Mouse (Mus musculus): ENCODE results near the gene Coro7. TPM values are rescaled to one million over a fixed set of nuclear protein-coding genes. Genes with fewer than 3 reads are reported as not detected.
"Not testable (repeated sequence)": the region's sequence is repeated elsewhere in the genome, so short reads cannot be mapped to it uniquely, and the experiment has no call there.

Coro7 gene
- polyA plus RNA-seq, 1 experiment from 2014 or later: 23.3 TPM

GRCm38 (mm10) chr16:4684457-4684791 lies 4.8 kb upstream of the Coro7 start:
- peaks cover 9% of the 10 kb centered on the region; the same call in 1 of the 2 replicates for H3K4me1 ChIP-seq (ENCODE audit: control insufficient read depth, insufficient read depth, low read length)
- no peaks in the 10 kb centered on the region for H3K27me3 ChIP-seq (ENCODE audit: control insufficient read depth, insufficient read depth, low read length)
- H3K4me3 ChIP-seq (replicated peaks; ENCODE audit: low read depth, low read length): peak overlapping the region; percentile 89
- H3K4me2 ChIP-seq (ENCODE audit: low read length): peak overlapping the region; percentile 94
- H3K9ac ChIP-seq (replicated peaks; ENCODE audit: low read length): peak overlapping the region; percentile 80
- ATAC-seq (ENCODE audit: low FRiP score, low TSS enrichment): no peak
- peaks cover 19% of the 10 kb centered on the region for H3K36me3 ChIP-seq (ENCODE audit: control insufficient read depth, insufficient read depth, low read length)
- H3K27ac ChIP-seq (replicated peaks; ENCODE audit: low read depth, low read length): peak overlapping the region; percentile 50; the same call in 1 of the 2 replicates
- no peak for DNase-seq
- WGBS: 2% methylated on average over 9 of the region's 9 CpGs
- H3K9me3 ChIP-seq (ENCODE audit: control insufficient read depth, low read length): no peaks in the 10 kb centered on the region

DNA sequence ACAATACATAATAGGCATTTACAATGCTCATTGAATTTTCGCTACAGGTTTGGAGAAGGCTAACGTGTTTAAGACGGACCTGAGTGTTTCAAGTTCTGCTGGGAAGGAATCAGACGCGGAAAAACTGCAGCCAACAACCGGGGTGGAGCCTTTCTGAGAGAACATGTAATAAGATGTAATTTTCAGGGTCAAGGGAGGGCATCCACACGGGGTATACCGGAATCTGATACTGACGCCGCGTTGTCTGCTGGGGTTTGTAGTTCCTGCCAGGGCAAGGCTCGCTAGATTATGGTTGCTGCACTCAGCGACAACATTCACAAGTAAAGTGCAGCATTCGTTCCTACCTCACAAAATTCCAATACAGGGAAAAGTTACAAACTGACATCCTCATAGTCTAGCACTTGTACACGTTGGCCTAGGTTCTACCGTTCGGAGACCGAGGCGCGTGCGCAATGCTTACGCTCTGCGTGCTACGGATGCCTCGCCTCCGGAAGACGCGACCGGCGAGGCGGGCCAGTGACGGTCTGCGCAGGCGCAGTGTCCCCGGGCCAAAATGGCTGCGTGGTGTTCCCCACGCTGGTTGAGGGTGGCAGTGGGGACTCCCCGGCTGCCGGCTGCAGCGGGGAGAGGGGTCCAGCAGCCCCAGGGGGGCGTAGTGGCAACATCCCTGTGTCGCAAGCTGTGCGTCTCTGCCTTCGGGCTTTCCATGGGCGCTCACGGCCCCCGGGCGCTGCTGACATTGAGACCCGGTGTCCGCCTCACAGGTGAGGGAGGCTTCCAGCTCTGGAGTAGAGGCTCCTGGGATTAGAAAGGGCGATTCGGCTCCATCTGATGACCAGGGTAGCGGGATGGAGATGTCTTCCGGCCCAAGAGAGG lies 4.2 kb upstream of the Coro7 start:
- Histone ChIP-seq H3K9ac (replicated peaks; ENCODE audit: low read length) (peak overlapping the region; percentile 80), H3K27me3 (ENCODE audit: control insufficient read depth, insufficient read depth, low read length) (no peaks in the 10 kb centered on the region), H3K4me1 (ENCODE audit: control insufficient read depth, insufficient read depth, low read length) (peaks cover 12% of the 10 kb centered on the region; the same call in 1 of the 2 replicates), H3K27ac (replicated peaks; ENCODE audit: low read depth, low read length) (peak overlapping the region; percentile 50), H3K36me3 (ENCODE audit: control insufficient read depth, insufficient read depth, low read length) (peaks cover 14% of the 10 kb centered on the region), H3K4me3 (replicated peaks; ENCODE audit: low read depth, low read length) (peak overlapping the region; percentile 89), H3K9me3 (ENCODE audit: control insufficient read depth, low read length) (no peaks in the 10 kb centered on the region), H3K4me2 (ENCODE audit: low read length) (peak overlapping the region; percentile 94)
- DNase-seq (peak; percentile 99), ATAC-seq (ENCODE audit: low FRiP score, low TSS enrichment) (peak; percentile 86)
- WGBS: under 1% methylated on average over 54 of the region's 54 CpGs

GRCm38 (mm10) chr16:4683193-4683580 lies 3.6 kb upstream of the Coro7 start:
- Histone ChIP-seq H3K9ac (replicated peaks; ENCODE audit: low read length) (peak overlapping the region; percentile 80), H3K9me3 (ENCODE audit: control insufficient read depth, low read length) (no peaks in the 10 kb centered on the region), H3K36me3 (ENCODE audit: control insufficient read depth, insufficient read depth, low read length) (peaks cover 10% of the 10 kb centered on the region), H3K27me3 (ENCODE audit: control insufficient read depth, insufficient read depth, low read length) (no peaks in the 10 kb centered on the region), H3K4me2 (ENCODE audit: low read length) (peak overlapping the region; percentile 94), H3K4me1 (ENCODE audit: control insufficient read depth, insufficient read depth, low read length) (peaks cover 12% of the 10 kb centered on the region; the same call in 1 of the 2 replicates), H3K27ac (replicated peaks; ENCODE audit: low read depth, low read length) (peak overlapping the region; percentile 50), H3K4me3 (replicated peaks; ENCODE audit: low read depth, low read length) (peak overlapping the region; percentile 89)
- DNase-seq (no peak), ATAC-seq (ENCODE audit: low FRiP score, low TSS enrichment) (no peak)
- WGBS: 34% methylated on average over 9 of the region's 9 CpGs

GRCm38 (mm10) chr16:4682628-4683179 lies 3.1 kb upstream of the Coro7 start:
- no peak overlapping the region for H3K9ac ChIP-seq (replicated peaks; ENCODE audit: low read length)
- DNase-seq: no peak
- 82% methylated on average over 4 of the region's 4 CpGs for WGBS
- H3K36me3 ChIP-seq (ENCODE audit: control insufficient read depth, insufficient read depth, low read length): peaks cover 7% of the 10 kb centered on the region
- H3K9me3 ChIP-seq (ENCODE audit: control insufficient read depth, low read length): no peaks in the 10 kb centered on the region
- H3K4me3 ChIP-seq (replicated peaks; ENCODE audit: low read depth, low read length): peak overlapping the region; percentile 89; the same call in 1 of the 2 replicates
- no peaks in the 10 kb centered on the region for H3K27me3 ChIP-seq (ENCODE audit: control insufficient read depth, insufficient read depth, low read length)
- no peak overlapping the region for H3K27ac ChIP-seq (replicated peaks; ENCODE audit: low read depth, low read length)
- ATAC-seq (ENCODE audit: low FRiP score, low TSS enrichment): no peak
- peaks cover 12% of the 10 kb centered on the region; the same call in 1 of the 2 replicates for H3K4me1 ChIP-seq (ENCODE audit: control insufficient read depth, insufficient read depth, low read length)
- peak overlapping the region; percentile 94 for H3K4me2 ChIP-seq (ENCODE audit: low read length)

GRCm38 (mm10) chr16:4680922-4681455 lies 1.4 kb upstream of the Coro7 start:
- DNase-seq; H3K9me3 ChIP-seq (ENCODE audit: control insufficient read depth, low read length); H3K27ac ChIP-seq (replicated peaks; ENCODE audit: low read depth, low read length); H3K4me3 ChIP-seq (replicated peaks; ENCODE audit: low read depth, low read length); H3K9ac ChIP-seq (replicated peaks; ENCODE audit: low read length); H3K36me3 ChIP-seq (ENCODE audit: control insufficient read depth, insufficient read depth, low read length); H3K27me3 ChIP-seq (ENCODE audit: control insufficient read depth, insufficient read depth, low read length); ATAC-seq (ENCODE audit: low FRiP score, low TSS enrichment); H3K4me2 ChIP-seq (ENCODE audit: low read length): not testable (repeated sequence)
- H3K4me1 ChIP-seq (ENCODE audit: control insufficient read depth, insufficient read depth, low read length): peaks cover 12% of the 10 kb centered on the region; the same call in 1 of the 2 replicates
- WGBS: 81% methylated on average over 3 of the region's 3 CpGs

- ATAC-seq (ENCODE audit: low FRiP score, low TSS enrichment) (no peak), DNase-seq (no peak)
- WGBS: 83% methylated on average over 5 of the region's 5 CpGs
- Histone ChIP-seq H3K36me3 (ENCODE audit: control insufficient read depth, insufficient read depth, low read length) (peaks cover 32% of the 10 kb centered on the region), H3K4me1 (ENCODE audit: control insufficient read depth, insufficient read depth, low read length) (peaks cover 4% of the 10 kb centered on the region; the same call in 1 of the 2 replicates), H3K4me3 (replicated peaks; ENCODE audit: low read depth, low read length) (no peak overlapping the region), H3K4me2 (ENCODE audit: low read length) (peak overlapping the region; percentile 95; the same call in 1 of the 2 replicates), H3K9me3 (ENCODE audit: control insufficient read depth, low read length) (no peaks in the 10 kb centered on the region), H3K27ac (replicated peaks; ENCODE audit: low read depth, low read length) (no peak overlapping the region), H3K27me3 (ENCODE audit: control insufficient read depth, insufficient read depth, low read length) (no peaks in the 10 kb centered on the region), H3K9ac (replicated peaks; ENCODE audit: low read length) (no peak overlapping the region)
These were observed 1.5 kb downstream of the Coro7 start for GRCm38 (mm10) chr16:4678080-4678479.

- Histone ChIP-seq H3K36me3 (ENCODE audit: control insufficient read depth, insufficient read depth, low read length) (peaks cover 35% of the 10 kb centered on the region), H3K4me3 (replicated peaks; ENCODE audit: low read depth, low read length) (no peak overlapping the region), H3K9me3 (ENCODE audit: control insufficient read depth, low read length) (no peaks in the 10 kb centered on the region), H3K27me3 (ENCODE audit: control insufficient read depth, insufficient read depth, low read length) (no peaks in the 10 kb centered on the region), H3K27ac (replicated peaks; ENCODE audit: low read depth, low read length) (no peak overlapping the region), H3K4me2 (ENCODE audit: low read length) (no peak overlapping the region), H3K9ac (replicated peaks; ENCODE audit: low read length) (no peak overlapping the region), H3K4me1 (ENCODE audit: control insufficient read depth, insufficient read depth, low read length) (peaks cover 4% of the 10 kb centered on the region; the same call in 1 of the 2 replicates)
- ATAC-seq (ENCODE audit: low FRiP score, low TSS enrichment): no peak
- WGBS: 94% methylated on average over 5 of the region's 5 CpGs
- DNase-seq: no peak
These were observed 2.7 kb downstream of the Coro7 start for GRCm38 (mm10) chr16:4676836-4677235.

DNA sequence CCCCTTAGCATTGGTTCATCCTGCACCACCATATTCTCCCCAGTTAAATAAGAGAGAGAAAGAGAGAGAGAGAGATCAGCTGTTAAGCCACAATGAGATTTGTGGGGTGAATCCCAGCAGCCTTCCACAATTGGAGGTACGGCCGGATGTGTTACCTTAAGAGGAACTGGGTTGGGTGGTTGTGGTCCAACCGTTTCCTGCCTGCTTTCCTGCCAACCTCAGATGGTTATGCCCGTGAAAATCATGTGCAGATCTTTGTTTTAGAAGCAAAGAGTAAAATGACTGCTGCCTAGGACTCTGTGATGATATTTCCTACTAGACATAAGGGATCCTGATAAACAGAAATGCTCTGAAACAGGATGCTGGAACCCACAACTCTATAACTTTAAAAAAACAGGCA lies 5.5 kb downstream of the Coro7 start:
- H3K4me1 ChIP-seq (ENCODE audit: control insufficient read depth, insufficient read depth, low read length): peaks cover 3% of the 10 kb centered on the region; the same call in 1 of the 2 replicates
- DNase-seq (no peak), ATAC-seq (ENCODE audit: low FRiP score, low TSS enrichment) (no peak)
- H3K9me3 ChIP-seq (ENCODE audit: control insufficient read depth, low read length): no peaks in the 10 kb centered on the region
- no peak overlapping the region for H3K27ac ChIP-seq (replicated peaks; ENCODE audit: low read depth, low read length)
- H3K4me3 ChIP-seq (replicated peaks; ENCODE audit: low read depth, low read length): no peak overlapping the region
- H3K27me3 ChIP-seq (ENCODE audit: control insufficient read depth, insufficient read depth, low read length): no peaks in the 10 kb centered on the region
- WGBS: 84% methylated on average over 4 of the region's 4 CpGs
- H3K9ac ChIP-seq (replicated peaks; ENCODE audit: low read length): no peak overlapping the region
- peaks cover 45% of the 10 kb centered on the region for H3K36me3 ChIP-seq (ENCODE audit: control insufficient read depth, insufficient read depth, low read length)
- no peak overlapping the region for H3K4me2 ChIP-seq (ENCODE audit: low read length)
